Mouse (Mus musculus) liver, embryonic 14.5 days (tissue): ENCODE measurements around the gene Depdc5. TPM values are rescaled to one million over a fixed set of nuclear protein-coding genes. Genes with fewer than 3 reads are reported as not detected.

Experiments used
- ATAC-seq: fragments of 200-750 bp; cut with Nextera tagmentation; 2 replicates; pipeline ENCODE4 v1.8.0; 2017; ENCODE audit warnings: moderate number of reproducible peaks, mild to moderate bottlenecking, moderate library complexity; ENCODE audit not compliant: insufficient read depth
- DNase-seq, 3 experiments: peaks; one replicate each; pipeline ENCODE4 v3.0.0-alpha.2; 2012 to 2013; ENCODE audit warnings: low read depth in 3 of 3, low spot score in 3 of 3
- H3K27ac ChIP-seq: fragments of 300-500 bp; sonication (generic); 2 replicates; pipeline ENCODE4 v1.5.1; 2014; ENCODE audit warnings: moderate library complexity, mild to moderate bottlenecking, control low read depth, inconsistent platforms
- H3K27me3 ChIP-seq: fragments of 300-500 bp; sonication (generic); 2 replicates; pipeline ENCODE4 v1.6.1; 2014; ENCODE audit warnings: mild to moderate bottlenecking, low read length, moderate library complexity; ENCODE audit not compliant: control insufficient read depth, insufficient read depth
- H3K36me3 ChIP-seq: fragments of 300-500 bp; sonication (generic); replicated peaks from 2 replicates; pipeline ENCODE4 v1.6.1; 2014; ENCODE audit warnings: low read depth; ENCODE audit not compliant: control insufficient read depth, insufficient read depth
- H3K4me1 ChIP-seq, 2 experiments: fragments of 200-500 bp in 1 of 2; fragments of 300-500 bp in 1 of 2; sonication (generic) in 1 of 2; replicated peaks; 2 replicates each; pipeline ENCODE4 v1.6.1; 2012 to 2014; ENCODE audit warnings: antibody characterized with exemption in 1 of 2, inconsistent platforms in 1 of 2, low read length in 1 of 2; ENCODE audit not compliant: control insufficient read depth in 2 of 2, insufficient read depth in 2 of 2
- H3K4me2 ChIP-seq: fragments of 300-500 bp; sonication (generic); 2 replicates; pipeline ENCODE4 v1.6.1; 2014; ENCODE audit warnings: low read depth, mild to moderate bottlenecking, control low read depth, moderate library complexity
- H3K4me3 ChIP-seq, 2 experiments: fragments of 200-500 bp in 1 of 2; fragments of 300-500 bp in 1 of 2; sonication (generic) in 1 of 2; 2 replicates each; pipeline ENCODE4 v1.5.1; 2012 to 2014; ENCODE audit warnings: low read depth in 2 of 2, low read length in 2 of 2, mild to moderate bottlenecking in 2 of 2, control low read depth in 1 of 2, inconsistent platforms in 1 of 2, moderate library complexity in 1 of 2; ENCODE audit not compliant: insufficient read depth in 1 of 2
- H3K9ac ChIP-seq: fragments of 300-500 bp; sonication (generic); replicated peaks from 2 replicates; pipeline ENCODE4 v1.6.1; 2014; ENCODE audit warnings: mild to moderate bottlenecking, control low read depth, moderate library complexity
- H3K9me3 ChIP-seq: fragments of 300-500 bp; sonication (generic); 2 replicates; pipeline ENCODE4 v1.6.1; 2016; ENCODE audit warnings: low read length, mixed read lengths; ENCODE audit not compliant: control insufficient read depth
- CTCF ChIP-seq: IDR thresholded peaks from 2 replicates; pipeline ENCODE4 v1.5.1; 2016; ENCODE audit warnings: antibody characterized with exemption, low read depth, control low read depth
- EP300 ChIP-seq: IDR thresholded peaks from 2 replicates; pipeline ENCODE4 v1.6.1; 2016; ENCODE audit warnings: antibody characterized with exemption, low read depth
- WGBS: fragments of 180-500 bp; shearing (Covaris S2); extraction: QIAGEN DNeasy Blood & Tissue Kit; methylation state at CpG from one replicate; pipeline ENCODE4 v1.1.7; 2014; ENCODE audit not compliant: insufficient replicate concordance; 5-methylcytosine and 5-hydroxymethylcytosine counted together
- polyA plus RNA-seq, 2 experiments: library from polyadenylated mRNA; depleted of rRNA in 1 of 2; stranded (reverse) in 1 of 2; unstranded in 1 of 2; fragments of >200 nt; fragmentation: Nextera tagmentation in 1 of 2; extraction: Ambion mirVana in 1 of 2; gene quantifications; 2 replicates each; pipeline versions ENCODE4 v1.2.1 to v1.2.3; 2012 to 2014

The Depdc5 gene
- polyA plus RNA-seq, 2 experiments, result 7.3 to 7.5 TPM

- Histone ChIP-seq H3K4me1 (peaks cover 6 to 15% of the 10 kb centered on the region in 2 experiments), H3K9ac (no peak overlapping the region), H3K36me3 (no peaks in the 10 kb centered on the region), H3K27ac (no peak overlapping the region), H3K9me3 (no peaks in the 10 kb centered on the region), H3K4me2 (no peak overlapping the region), H3K4me3 (no peak overlapping the region), H3K27me3 (no peaks in the 10 kb centered on the region)
- TF ChIP-seq EP300 (no peak), CTCF (no peak)
- ATAC-seq (no peak), DNase-seq (no peak)
- WGBS, result 38% methylated on average over 1 of the region's 1 CpGs
These were observed 150.6 kb downstream of the Depdc5 start for GRCm38 (mm10) chr5:33014096-33014495.

DNA sequence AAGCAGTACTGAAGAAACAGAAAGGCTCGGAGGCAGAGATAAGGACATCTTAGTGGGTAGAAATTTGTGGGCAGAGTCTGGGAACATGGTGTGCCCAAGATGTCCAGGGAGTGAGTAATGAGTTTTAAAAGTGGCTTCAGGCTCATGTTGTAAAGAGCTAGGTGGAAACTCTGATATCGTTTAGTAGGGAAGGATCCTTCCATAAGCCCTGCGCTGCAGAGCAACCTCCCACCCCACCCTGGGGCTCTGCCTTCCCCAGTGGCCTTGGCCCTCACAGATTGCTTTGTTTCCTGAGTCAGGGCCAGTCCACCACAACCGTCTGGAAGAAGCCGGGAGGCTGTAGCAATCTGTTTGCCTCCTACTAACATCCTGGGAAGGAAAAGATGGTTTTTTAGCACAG is 152.1 kb downstream of the Depdc5 start:
- ATAC-seq (no peak), DNase-seq (no peak)
- 28% methylated on average over 5 of the region's 5 CpGs for WGBS
- no peak overlapping the region for H3K27ac ChIP-seq
- H3K9ac ChIP-seq, result no peak overlapping the region
- TF ChIP-seq EP300 (no peak), CTCF (no peak)
- peaks cover 9 to 15% of the 10 kb centered on the region in 2 experiments for H3K4me1 ChIP-seq
- no peaks in the 10 kb centered on the region for H3K27me3 ChIP-seq
- H3K9me3 ChIP-seq, result no peaks in the 10 kb centered on the region
- no peak overlapping the region for H3K4me2 ChIP-seq
- H3K4me3 ChIP-seq, result no peak overlapping the region
- H3K36me3 ChIP-seq, result peaks cover 2% of the 10 kb centered on the region; the same call in 1 of the 2 replicates

DNA sequence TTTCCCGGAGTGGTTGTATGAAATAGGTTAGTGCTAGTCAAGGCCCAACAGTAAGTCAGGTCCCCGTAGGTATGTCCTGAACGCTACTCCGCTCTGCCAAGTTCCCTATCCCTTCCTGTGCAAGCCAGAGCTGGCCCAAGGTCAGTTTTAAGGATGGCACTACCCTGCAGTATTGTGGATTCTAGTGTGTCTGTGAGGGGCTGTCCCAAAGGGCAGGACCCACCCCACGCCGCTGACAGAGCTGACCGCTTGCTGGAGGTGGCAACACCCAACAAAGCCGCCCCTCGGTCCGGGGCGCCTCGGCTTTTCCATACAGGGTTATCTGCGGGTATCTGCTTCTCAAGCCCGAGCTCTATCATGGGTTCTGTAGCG is 154.7 kb downstream of the Depdc5 start:
- no peaks in the 10 kb centered on the region for H3K27me3 ChIP-seq
- peaks cover 17 to 32% of the 10 kb centered on the region in 2 experiments for H3K4me1 ChIP-seq
- H3K4me3 ChIP-seq, result peak overlapping the region; percentile 60 to 99
- DNase-seq, result no peak
- no peak for TF ChIP-seq CTCF
- no peak for TF ChIP-seq EP300
- H3K4me2 ChIP-seq, result peak overlapping the region; percentile 92
- peak; percentile 25 for ATAC-seq
- no peaks in the 10 kb centered on the region for H3K9me3 ChIP-seq
- WGBS, result 3% methylated on average over 15 of the region's 15 CpGs
- H3K9ac ChIP-seq, result peak overlapping the region; percentile 95
- peaks cover 17% of the 10 kb centered on the region for H3K36me3 ChIP-seq
- H3K27ac ChIP-seq, result peak overlapping the region; percentile 98

DNA sequence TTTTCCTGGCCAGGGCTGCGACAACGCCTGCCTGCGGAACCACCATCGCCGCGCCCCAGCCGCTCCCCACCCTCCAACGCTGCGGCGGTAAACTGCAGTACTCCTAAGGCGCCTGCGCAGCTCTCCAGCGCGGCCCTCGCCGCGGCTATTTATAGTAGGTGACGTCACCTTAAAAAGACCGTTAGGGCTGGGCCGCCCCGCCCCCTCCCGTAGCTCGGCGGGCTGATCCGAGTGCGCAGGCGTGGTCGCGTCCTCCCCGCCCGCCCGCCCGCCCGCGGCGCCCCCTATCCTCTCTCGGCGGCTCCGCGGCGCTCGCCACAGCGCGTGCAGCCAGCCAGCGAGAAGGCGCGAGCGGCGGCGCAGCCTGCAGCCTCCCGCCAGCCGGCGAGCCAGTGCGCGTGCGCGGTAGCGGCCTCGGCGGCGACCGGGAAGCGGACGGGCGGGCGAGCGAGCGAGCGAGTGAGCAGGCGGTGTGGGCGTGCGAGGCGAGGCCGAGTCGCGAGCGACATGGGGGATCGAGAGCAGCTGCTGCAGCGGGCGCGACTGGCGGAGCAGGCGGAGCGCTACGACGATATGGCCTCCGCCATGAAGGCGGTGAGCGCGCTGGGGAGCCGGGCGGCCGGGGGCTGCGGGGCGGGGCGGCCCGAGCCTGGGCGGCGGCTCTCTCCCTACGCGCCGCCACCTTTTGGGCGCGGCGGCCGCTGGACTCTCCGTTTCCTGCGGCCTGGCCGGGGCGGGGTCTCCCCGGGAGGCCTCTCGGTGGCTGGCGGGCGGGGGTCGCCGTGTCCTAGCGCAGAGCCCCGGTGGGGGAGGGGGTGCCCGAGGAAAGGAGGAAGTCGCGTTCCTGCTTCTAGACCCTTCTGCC is 155.3 kb downstream of the Depdc5 start, which contains the start of gene Ywhah:
TSS of gene Ywhah (plus strand) at position 256 of the 865 bp plus-strand sequence.
- peaks cover 23% of the 10 kb centered on the region for H3K36me3 ChIP-seq
- TF ChIP-seq CTCF (peak; percentile 63), EP300 (peak; percentile 54; the same call in 1 of the 2 replicates)
- H3K4me1 ChIP-seq, result peaks cover 19 to 36% of the 10 kb centered on the region in 2 experiments
- ATAC-seq, result peak; percentile 91
- H3K4me3 ChIP-seq, result peak within 1 kb of the TSS; percentile 99 to 100
- DNase-seq, result peak; percentile 94 to 96 (median 94)
- WGBS, result 1% methylated on average over 118 of the region's 121 CpGs
- no peaks in the 10 kb centered on the region for H3K27me3 ChIP-seq
- H3K4me2 ChIP-seq, result peak within 1 kb of the TSS; percentile 92
- H3K9ac ChIP-seq, result peak within 1 kb of the TSS; percentile 99
- H3K9me3 ChIP-seq, result no peaks in the 10 kb centered on the region
- peak within 1 kb of the TSS; percentile 98 for H3K27ac ChIP-seq

GRCm38 (mm10) chr5:33019426-33019821 is 155.9 kb downstream of the Depdc5 start:
- H3K27me3 ChIP-seq, result no peaks in the 10 kb centered on the region
- H3K4me1 ChIP-seq, result peaks cover 19 to 42% of the 10 kb centered on the region in 2 experiments
- H3K4me3 ChIP-seq, result peak overlapping the region; percentile 99 to 100
- no peak for TF ChIP-seq EP300
- no peak for TF ChIP-seq CTCF
- peaks cover 29% of the 10 kb centered on the region for H3K36me3 ChIP-seq
- under 1% methylated on average over 12 of the region's 12 CpGs for WGBS
- no peaks in the 10 kb centered on the region for H3K9me3 ChIP-seq
- peak overlapping the region; percentile 98 for H3K27ac ChIP-seq
- H3K4me2 ChIP-seq, result peak overlapping the region; percentile 92
- peak overlapping the region; percentile 99 for H3K9ac ChIP-seq
- no peak for DNase-seq
- no peak for ATAC-seq
